Mouse (Mus musculus): ENCODE results near the gene Cpt1b.

DNA sequence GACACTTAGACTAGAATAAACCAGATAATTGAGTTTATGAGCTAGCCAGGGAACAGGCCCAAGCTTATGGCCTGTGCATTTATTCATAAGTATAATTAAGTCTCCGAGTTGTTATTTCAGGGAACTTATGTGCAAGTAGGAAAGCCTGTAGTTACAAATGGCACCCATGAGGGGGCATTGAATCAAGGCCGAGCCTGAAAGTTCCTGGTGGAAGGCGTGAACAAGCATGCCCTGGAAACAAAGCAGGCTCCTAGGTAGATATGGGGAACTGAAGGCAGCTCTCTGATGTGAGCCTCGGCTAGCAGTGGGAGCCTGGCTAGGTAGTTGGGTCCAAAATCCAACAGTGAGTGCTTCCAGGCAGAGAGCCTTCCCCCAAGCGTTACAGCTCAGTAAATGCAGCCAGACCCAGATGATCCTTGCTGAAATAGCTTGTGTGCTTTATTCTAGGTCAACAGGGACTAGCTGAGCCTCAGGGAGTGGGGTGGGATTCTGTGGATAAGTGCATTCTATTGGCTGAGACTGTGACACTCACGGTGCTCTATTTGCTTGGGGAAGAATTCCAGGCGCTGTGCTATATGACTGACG lies 16.9 kb upstream of the Cpt1b start:
- TF ChIP-seq POLR2A (IDR thresholded peaks at IDR 0.05; ENCODE audit: control insufficient read depth, low read depth, low read length) (no peak), CTCF (IDR thresholded peaks at IDR 0.05; ENCODE audit: control insufficient read depth, insufficient read depth, insufficient replicate concordance, low read depth, low read length) (no peak)

Data from testis, adult 2 months (tissue).